Mouse (Mus musculus) hindbrain, postnatal 0 days (tissue): ENCODE measurements around the gene Cst9. TPM values are rescaled to one million over a fixed set of nuclear protein-coding genes. Genes with fewer than 3 reads are reported as not detected.

Experiments used
- ATAC-seq: fragments of 200-750 bp; cut with Nextera tagmentation; 2 replicates; pipeline ENCODE4 v1.8.0; 2017; ENCODE audit warnings: mild to moderate bottlenecking, moderate TSS enrichment, moderate library complexity
- DNase-seq: peaks from one replicate; pipeline ENCODE4 v3.0.0-alpha.2; 2015; ENCODE audit warnings: low spot score
- H3K27ac ChIP-seq: fragments of 300-500 bp; sonication (generic); 2 replicates; pipeline ENCODE4 v1.5.1; 2014; ENCODE audit warnings: mild to moderate bottlenecking
- H3K27me3 ChIP-seq: fragments of 300-500 bp; sonication (generic); 2 replicates; pipeline ENCODE4 v1.6.1; 2014; ENCODE audit warnings: low read length, mixed read lengths; ENCODE audit not compliant: insufficient read depth
- H3K36me3 ChIP-seq: fragments of 300-500 bp; sonication (generic); 2 replicates; pipeline ENCODE4 v1.6.1; 2014; ENCODE audit warnings: low read length, mixed read lengths; ENCODE audit not compliant: insufficient read depth
- H3K4me1 ChIP-seq: fragments of 300-500 bp; sonication (generic); 2 replicates; pipeline ENCODE4 v1.6.1; 2014; ENCODE audit warnings: antibody characterized with exemption, low read length, mixed read lengths; ENCODE audit not compliant: insufficient read depth
- H3K4me2 ChIP-seq: fragments of 300-500 bp; sonication (generic); 2 replicates; pipeline ENCODE4 v1.6.1; 2014; ENCODE audit warnings: low read depth, mild to moderate bottlenecking, low read length, moderate library complexity, mixed read lengths
- H3K4me3 ChIP-seq: fragments of 300-500 bp; sonication (generic); 2 replicates; pipeline ENCODE4 v1.5.1; 2014; ENCODE audit warnings: low read length
- H3K9ac ChIP-seq: fragments of 300-500 bp; sonication (generic); replicated peaks from 2 replicates; pipeline ENCODE4 v1.6.1; 2014; ENCODE audit warnings: mild to moderate bottlenecking, low read length, moderate library complexity, mixed read lengths
- H3K9me3 ChIP-seq: fragments of 300-500 bp; sonication (generic); 2 replicates; pipeline ENCODE4 v1.6.1; 2016; ENCODE audit warnings: low read length, mixed read lengths
- CTCF ChIP-seq: IDR thresholded peaks from 2 replicates; pipeline ENCODE4 v1.5.1; 2016; ENCODE audit warnings: antibody characterized with exemption, control low read depth, low read depth
- WGBS: fragments of 180-500 bp; shearing (Covaris S2); extraction: QIAGEN DNeasy Blood & Tissue Kit; methylation state at CpG from one replicate; pipeline ENCODE4 v1.1.7; 2014; 5-methylcytosine and 5-hydroxymethylcytosine counted together
- polyA plus RNA-seq: library from polyadenylated mRNA; unstranded; fragments of >200 nt; fragmentation: Nextera tagmentation; extraction: Ambion mirVana; gene quantifications from 2 replicates; pipeline ENCODE4 v1.2.1, GENCODE M21; 2015
- total RNA-seq: library from RNA; depleted of rRNA; stranded (reverse); fragments of >200 nt; gene quantifications from 2 replicates; pipeline ENCODE4 v1.2.3, GENCODE M21; 2014

Cst9 gene
- total and polyA plus RNA-seq, 2 experiments from 2014 or later: not detected

DNA sequence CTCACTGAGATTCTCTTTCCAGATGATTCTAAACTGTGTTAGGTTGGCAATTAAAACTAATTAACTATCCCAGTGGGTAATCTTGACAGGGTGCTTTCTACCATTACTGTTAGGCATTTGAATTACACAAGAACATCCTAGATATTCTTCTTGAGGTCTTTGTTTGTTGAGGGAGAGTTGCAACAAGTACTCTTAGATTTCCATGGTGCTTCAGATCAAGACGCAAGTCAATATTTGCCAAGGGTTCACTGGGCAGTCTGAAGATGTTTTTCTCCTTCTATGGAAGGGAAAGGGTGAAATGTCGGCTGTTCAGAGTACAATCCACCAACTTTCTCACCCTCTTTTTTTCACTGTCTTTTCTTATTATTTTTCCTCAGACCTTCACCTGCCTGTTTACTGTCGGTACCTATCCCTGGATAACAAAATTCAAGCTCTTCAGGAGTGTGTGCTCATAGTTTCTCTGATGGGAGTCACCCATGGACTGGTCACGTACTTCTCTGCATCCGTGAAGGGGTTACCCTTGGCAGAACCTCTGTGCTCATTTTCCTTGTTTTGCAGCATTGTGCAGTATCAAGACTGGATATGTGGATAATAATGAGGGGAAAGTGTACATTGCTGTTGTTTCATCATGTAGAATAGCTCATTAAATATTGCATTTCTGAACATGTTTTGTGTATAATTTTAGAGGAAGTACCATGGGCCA, 3.3 kb downstream of the Cst9 start:
- no peaks in the 10 kb centered on the region for H3K36me3 ChIP-seq
- no peaks in the 10 kb centered on the region for H3K27me3 ChIP-seq
- H3K4me2 ChIP-seq: no peak overlapping the region
- no peak overlapping the region for H3K4me3 ChIP-seq
- no peak for TF ChIP-seq CTCF
- no peak overlapping the region for H3K9ac ChIP-seq
- no peaks in the 10 kb centered on the region for H3K9me3 ChIP-seq
- DNase-seq (no peak), ATAC-seq (no peak)
- H3K4me1 ChIP-seq: no peaks in the 10 kb centered on the region
- WGBS: 89% methylated on average over 5 of the region's 5 CpGs
- H3K27ac ChIP-seq: no peak overlapping the region

DNA sequence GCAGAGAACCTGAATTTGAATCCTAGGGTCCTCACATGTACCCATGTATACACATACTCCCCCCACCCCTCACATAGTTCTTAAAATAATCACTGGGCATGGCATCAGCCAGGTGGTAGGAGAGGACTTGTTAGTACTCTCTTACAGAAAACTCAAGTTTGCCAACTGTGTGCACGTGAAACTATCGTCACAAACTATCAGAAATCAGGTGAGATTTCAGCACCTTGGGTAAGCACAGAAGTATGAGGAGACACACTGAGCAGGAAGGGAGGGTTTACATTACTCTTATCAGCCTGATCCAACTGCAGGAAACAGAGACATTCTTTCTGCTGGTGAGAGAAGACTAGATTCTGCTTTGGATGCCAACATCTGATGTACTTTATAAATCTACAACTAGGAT, 4.3 kb downstream of the Cst9 start:
- 94% methylated on average over 2 of the region's 2 CpGs for WGBS

DNA sequence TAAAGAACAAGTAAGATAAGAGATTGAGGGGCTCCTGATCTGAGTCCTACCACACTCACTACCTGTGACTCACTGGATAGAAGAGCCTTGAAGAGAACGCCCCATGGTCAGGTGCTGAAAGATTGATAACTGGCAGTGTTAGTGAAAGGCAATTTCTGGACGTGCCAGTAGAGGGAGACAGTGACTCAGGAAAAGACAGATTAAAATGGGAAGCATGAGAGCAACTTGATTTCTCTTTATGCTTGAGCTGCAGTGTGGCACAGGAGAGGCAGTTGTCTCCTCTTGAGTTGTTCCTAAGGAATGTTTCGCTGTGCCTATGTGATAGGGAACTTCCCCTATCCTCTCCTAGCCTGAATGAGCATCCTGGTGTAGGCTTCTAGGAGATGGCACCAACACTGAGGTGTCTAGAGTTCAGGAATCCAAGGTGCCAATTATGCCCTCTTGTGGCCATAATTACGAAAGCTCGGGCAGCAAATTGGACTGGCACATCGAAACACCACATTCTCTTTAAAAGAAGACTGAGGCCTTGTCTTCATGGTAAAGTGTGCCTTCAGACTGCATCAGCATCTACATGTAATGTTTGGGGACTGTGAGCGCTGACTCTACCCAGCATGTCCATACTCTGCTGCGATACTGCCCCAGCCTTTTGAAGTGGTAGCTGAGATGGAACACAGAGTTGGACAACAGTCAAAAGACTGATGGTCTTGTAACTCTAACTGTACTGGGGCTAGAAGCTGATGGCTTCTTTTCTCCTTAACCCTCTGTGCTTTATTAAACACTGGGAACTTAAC, 16.4 kb downstream of the Cst9 start:
- Histone ChIP-seq H3K27me3 (no peaks in the 10 kb centered on the region), H3K36me3 (no peaks in the 10 kb centered on the region), H3K9me3 (no peaks in the 10 kb centered on the region), H3K9ac (no peak overlapping the region), H3K4me2 (no peak overlapping the region), H3K27ac (no peak overlapping the region), H3K4me1 (no peaks in the 10 kb centered on the region), H3K4me3 (no peak overlapping the region)
- peak; percentile 77 for DNase-seq
- peak; percentile 89 for TF ChIP-seq CTCF
- peak; percentile 84 for ATAC-seq
- WGBS: 46% methylated on average over 8 of the region's 8 CpGs

More for the DNA sequence above, 4.3 kb downstream of the Cst9 start:
- no peak overlapping the region for H3K4me3 ChIP-seq
- H3K36me3 ChIP-seq: no peaks in the 10 kb centered on the region
- H3K4me2 ChIP-seq: no peak overlapping the region
- H3K9me3 ChIP-seq: no peaks in the 10 kb centered on the region
- ATAC-seq: no peak
- H3K27me3 ChIP-seq: no peaks in the 10 kb centered on the region
- H3K9ac ChIP-seq: no peak overlapping the region
- no peak for DNase-seq
- no peak overlapping the region for H3K27ac ChIP-seq
- TF ChIP-seq CTCF: no peak
- no peaks in the 10 kb centered on the region for H3K4me1 ChIP-seq

DNA sequence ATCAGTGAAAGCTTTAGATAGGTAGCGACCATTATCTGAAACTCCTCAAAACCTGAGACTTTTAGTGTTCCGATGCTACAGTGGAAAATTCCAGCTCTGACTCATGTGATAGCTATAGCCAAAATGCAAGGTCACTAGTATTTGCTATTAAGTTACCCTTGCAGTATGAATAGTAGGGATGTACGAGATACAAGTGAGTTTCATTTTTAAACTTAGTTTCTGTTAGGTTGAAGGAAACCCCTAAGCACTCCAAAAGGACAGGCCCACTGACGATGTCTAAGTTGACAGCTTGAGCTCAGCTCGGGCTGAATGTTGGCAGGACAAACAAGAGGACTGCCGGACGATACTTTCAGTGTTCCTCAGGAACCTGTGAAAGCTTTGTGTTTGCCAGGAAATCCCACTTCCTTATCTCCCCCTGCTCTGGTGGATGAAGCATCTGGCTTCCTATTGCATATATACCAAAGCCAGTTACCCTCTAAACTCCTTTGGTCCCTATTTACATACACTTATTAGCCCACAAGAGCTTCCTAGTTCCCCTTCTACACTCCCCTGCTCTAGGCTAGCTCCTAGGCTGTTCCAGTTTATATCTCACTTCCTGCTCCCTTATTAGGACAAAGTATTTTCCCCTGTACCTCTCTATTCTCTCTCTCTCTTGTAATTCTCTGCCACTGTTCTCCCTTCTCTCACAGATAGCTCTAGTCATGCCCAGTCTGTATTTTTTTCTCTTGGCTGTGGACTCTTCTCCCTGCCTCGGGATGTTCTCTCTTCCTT, 21.9 kb downstream of the Cst9 start:
- H3K27me3 ChIP-seq: no peaks in the 10 kb centered on the region
- no peaks in the 10 kb centered on the region for H3K4me1 ChIP-seq
- no peak overlapping the region for H3K9ac ChIP-seq
- TF ChIP-seq CTCF: no peak
- H3K4me2 ChIP-seq: no peak overlapping the region
- H3K9me3 ChIP-seq: no peaks in the 10 kb centered on the region
- H3K27ac ChIP-seq: no peak overlapping the region
- ATAC-seq (no peak), DNase-seq (no peak)
- 78% methylated on average over 8 of the region's 8 CpGs for WGBS
- H3K4me3 ChIP-seq: no peak overlapping the region
- no peaks in the 10 kb centered on the region for H3K36me3 ChIP-seq

DNA sequence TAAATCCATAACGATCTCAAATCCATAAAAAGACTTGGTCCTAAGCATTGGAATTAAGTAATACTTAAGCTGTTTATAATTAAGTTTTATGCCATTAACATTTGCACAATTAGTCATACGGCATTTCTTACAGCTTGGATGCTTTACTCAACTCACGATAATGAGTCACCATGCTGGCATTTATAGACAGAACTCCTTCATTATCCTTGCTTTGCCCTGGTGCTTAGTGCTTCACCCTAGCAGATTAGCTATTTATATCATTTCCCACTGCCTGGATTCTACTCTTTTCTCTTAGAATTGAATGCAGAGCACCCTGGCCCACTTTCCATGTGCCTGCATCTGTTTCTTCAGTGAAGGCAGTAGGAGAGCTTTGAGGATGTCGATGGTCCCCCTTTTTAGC, 22.6 kb downstream of the Cst9 start:
- Histone ChIP-seq H3K27me3 (no peaks in the 10 kb centered on the region), H3K36me3 (no peaks in the 10 kb centered on the region), H3K4me1 (no peaks in the 10 kb centered on the region), H3K9ac (no peak overlapping the region), H3K27ac (no peak overlapping the region), H3K4me3 (no peak overlapping the region), H3K9me3 (no peaks in the 10 kb centered on the region), H3K4me2 (no peak overlapping the region)
- WGBS: 85% methylated on average over 4 of the region's 4 CpGs
- ATAC-seq: no peak
- DNase-seq: no peak
- no peak for TF ChIP-seq CTCF

DNA sequence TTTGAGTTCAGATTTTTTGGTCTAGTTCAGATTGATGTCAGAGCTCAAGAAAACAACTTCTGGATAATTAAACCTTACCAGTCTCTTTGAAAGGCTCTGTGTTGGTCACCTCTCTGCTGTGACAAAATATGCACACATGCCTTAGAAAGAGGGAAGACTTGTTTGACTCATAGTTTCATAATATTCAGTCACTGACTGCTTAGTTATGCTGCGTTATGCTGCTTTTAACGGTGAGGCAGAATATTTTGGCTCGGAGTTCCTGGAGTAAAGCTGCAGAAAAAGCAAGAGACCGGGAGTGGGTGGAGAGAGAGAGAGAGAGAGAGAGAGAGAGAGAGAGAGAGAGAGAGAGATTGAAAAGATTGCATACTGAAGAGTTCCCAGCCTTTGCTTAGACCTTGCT, 26.0 kb downstream of the Cst9 start:
- H3K4me3 ChIP-seq: no peak overlapping the region
- TF ChIP-seq CTCF: no peak
- H3K36me3 ChIP-seq: no peaks in the 10 kb centered on the region
- ATAC-seq (no peak), DNase-seq (no peak)
- no peaks in the 10 kb centered on the region for H3K4me1 ChIP-seq
- H3K27ac ChIP-seq: 0 out of 2 replicates have a peak overlapping the region, but pooled peaks have one; percentile 3
- H3K9ac ChIP-seq: no peak overlapping the region
- WGBS: 68% methylated on average over 4 of the region's 4 CpGs
- H3K9me3 ChIP-seq: no peaks in the 10 kb centered on the region
- no peaks in the 10 kb centered on the region for H3K27me3 ChIP-seq
- H3K4me2 ChIP-seq: no peak overlapping the region
